Mouse (Mus musculus) regulatory T cell (primary cell): ENCODE data around the gene Olfr547.

ENCODE experiments used
- in situ Hi-C: fragments of 300-600 bp; cut with MboI, MseI; formaldehyde crosslinking; loops from one replicate; pipeline ENCODE4 v1.15.1; 2025; ENCODE audit warnings: high pct_unique_total_duplicates

Olfr547 gene

DNA sequence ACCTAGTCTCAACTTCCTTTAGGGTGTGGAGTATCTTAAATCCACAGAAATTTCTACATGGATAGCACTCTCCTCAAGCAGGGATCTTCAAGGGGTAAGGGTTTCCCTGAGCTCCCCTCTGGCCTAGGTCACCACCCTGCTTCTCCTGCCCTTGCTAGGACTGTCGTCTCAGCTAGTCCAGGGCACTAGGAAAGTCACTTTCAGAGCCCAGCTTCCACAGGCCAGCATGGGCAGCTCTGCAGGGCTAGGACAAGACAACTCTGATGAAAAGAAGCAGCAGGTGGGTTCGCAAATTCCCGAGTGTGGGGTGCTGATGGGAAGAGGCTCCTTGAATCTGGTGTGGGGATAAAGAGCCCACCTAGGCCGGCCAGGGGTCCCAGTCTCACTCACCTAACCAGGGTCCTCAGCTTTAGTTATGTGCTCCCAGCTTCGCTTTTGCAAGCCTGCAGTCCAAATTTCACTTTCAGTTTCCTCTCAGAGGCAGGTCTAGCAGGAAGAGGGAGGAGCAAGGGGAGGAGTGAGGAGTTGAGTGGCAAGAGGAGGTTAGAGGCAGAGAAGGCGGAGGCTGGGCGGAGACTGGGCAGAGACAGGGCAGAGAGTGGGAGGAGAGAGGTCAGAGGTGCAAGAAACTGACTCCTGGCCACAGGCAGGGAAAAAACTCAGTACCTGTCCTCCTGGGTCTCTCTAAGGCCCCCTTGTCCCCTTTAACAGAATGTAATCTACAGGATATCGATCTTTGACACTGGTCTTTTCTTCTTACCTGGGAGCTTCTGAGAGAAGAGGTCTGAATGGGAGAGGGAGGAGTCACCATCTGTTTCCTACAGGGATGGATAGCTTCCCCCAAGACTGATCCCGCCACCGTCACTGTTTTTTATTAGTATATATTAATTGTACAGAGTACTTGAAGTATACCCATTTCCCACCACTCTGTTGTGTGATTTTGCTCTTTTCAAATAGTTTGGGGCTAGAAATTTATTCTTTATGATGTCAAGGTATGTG is 30.7 kb downstream of the Olfr547 start, which contains the start of gene Trim21:
Trim21 (minus strand) TSS at position 488 of the 999 bp plus-strand sequence.
- in situ Hi-C loops = no loop called here

DNA sequence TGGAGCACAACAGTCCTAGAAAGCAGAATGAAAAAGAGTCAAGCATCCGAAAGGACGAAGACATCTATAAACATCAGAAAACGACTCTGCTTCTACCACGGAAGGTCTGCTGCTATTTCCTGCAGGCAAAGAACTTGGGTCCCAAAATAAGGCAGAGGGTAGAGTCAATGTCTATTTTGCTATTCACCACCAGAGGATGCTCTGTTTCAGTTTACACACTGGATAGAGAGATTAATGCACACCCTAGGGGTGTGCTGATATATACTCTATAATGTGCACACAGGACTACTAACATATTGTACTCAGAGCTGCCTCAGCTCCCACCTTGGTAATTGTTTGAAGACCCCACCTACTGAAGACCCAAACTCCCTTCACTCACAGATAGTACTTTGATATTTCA is 31.7 kb downstream of the Olfr547 start:
- in situ Hi-C loops = no loop called here

DNA sequence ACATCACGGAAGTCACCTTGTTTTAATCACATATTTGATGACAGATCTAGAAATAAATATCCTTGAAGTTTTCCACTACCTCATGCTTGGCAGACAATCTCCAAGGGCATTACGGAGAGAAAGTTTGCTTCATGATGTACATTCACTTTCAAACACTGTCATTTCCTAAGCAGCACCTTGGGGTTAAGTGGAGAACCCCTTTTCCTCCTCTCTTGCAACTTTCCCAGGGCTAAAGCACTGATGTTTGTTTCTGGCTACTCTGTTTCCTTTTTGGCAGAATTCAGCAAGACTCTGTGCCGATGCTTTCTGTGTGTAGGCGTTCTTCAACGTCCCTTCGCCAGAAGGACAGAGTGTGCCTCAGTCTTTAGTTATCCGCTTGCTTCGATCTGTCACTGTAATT is 36.6 kb downstream of the Olfr547 start, which contains the start of gene Olfr550:
Olfr550 (plus strand) TSS at position 301 of the 400 bp plus-strand sequence.
- in situ Hi-C loops = no loop called here

DNA sequence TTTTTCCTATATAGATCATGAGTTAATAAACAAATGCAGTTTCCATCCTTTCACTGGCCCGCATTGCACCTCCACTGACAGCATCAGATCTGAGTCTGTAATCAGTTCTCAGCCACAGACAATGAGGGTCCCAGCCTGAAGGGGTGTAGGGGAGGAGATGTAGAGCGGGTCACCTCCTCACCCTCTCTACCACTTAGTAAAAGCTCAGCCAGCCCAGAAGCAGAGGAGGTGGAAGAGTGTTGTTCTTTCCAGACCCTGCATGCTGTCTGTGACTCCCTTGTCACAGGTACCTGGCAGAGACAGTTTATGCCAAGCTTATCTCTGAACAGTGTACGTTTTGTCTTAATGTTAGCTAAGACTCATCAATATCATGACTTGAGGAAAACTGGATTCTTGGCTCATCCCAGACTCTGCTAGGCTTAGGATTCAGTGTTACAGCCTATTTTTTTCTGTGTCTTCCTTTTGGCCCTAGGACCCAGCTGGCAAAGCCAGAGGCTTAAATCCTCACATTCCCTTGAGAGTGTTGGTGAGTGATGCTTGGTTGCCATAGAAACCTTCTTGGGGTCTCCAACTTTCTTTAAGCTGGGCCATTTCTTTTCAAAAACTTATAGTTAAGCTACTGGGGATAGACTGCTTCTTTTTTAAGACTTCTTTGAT is 38.8 kb downstream of the Olfr547 start:
- in situ Hi-C loops = no loop called here

DNA sequence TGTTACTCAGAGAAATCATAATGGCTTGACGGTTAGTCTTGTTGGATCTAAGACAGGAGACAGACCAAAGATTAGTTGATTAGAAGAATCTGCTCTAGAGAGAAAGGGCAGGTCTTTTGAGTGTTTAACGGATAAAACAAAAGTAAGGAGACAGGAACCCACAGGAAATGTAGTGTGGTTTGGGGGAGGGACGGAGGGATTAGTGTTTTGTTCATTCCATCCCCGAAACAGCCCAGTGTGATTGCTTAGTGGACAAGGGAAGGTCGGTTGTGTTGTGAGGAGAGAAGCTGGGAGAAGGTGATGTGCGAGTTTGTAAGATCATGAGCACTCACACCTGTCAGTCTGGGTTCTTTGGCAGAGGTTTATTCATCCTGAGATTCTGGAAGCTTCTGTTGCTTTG is 41.4 kb downstream of the Olfr547 start:
- in situ Hi-C loops = no loop called here
